Mouse (Mus musculus) limb, embryonic 12.5 days (tissue): ENCODE measurements around the gene Epo. TPM values are rescaled to one million over a fixed set of nuclear protein-coding genes. Genes with fewer than 3 reads are reported as not detected.

Source experiments
- ATAC-seq: fragments of 200-750 bp; cut with Nextera tagmentation; 2 replicates; pipeline ENCODE4 v1.8.0; 2017; ENCODE audit warnings: low read depth, moderate TSS enrichment; ENCODE audit not compliant: insufficient number of reproducible peaks, insufficient read depth, low FRiP score, low TSS enrichment
- H3K27ac ChIP-seq: fragments of 300-500 bp; sonication (generic); 2 replicates; pipeline ENCODE4 v1.5.1; 2016; ENCODE audit warnings: mild to moderate bottlenecking, moderate library complexity
- H3K27me3 ChIP-seq: fragments of 300-500 bp; sonication (generic); 2 replicates; pipeline ENCODE4 v1.6.1; 2016; ENCODE audit warnings: mild to moderate bottlenecking, moderate library complexity
- H3K36me3 ChIP-seq: fragments of 300-500 bp; sonication (generic); 2 replicates; pipeline ENCODE4 v1.6.1; 2016; ENCODE audit warnings: mild to moderate bottlenecking, moderate library complexity
- H3K4me1 ChIP-seq: fragments of 300-500 bp; sonication (generic); replicated peaks from 2 replicates; pipeline ENCODE4 v1.6.1; 2016
- H3K4me2 ChIP-seq: fragments of 300-500 bp; sonication (generic); 2 replicates; pipeline ENCODE4 v1.6.1; 2016; ENCODE audit warnings: mild to moderate bottlenecking, moderate library complexity
- H3K4me3 ChIP-seq: fragments of 300-500 bp; sonication (generic); replicated peaks from 2 replicates; pipeline ENCODE4 v1.5.1; 2016; ENCODE audit warnings: mild to moderate bottlenecking
- H3K9ac ChIP-seq: fragments of 300-500 bp; sonication (generic); replicated peaks from 2 replicates; pipeline ENCODE4 v1.6.1; 2016; ENCODE audit warnings: mild to moderate bottlenecking, moderate library complexity
- H3K9me3 ChIP-seq: fragments of 300-500 bp; sonication (generic); 2 replicates; pipeline ENCODE4 v1.6.1; 2016; ENCODE audit warnings: mild to moderate bottlenecking, moderate library complexity
- WGBS: fragments of 180-500 bp; shearing (Covaris S2); methylation state at CpG from one replicate; pipeline ENCODE4 v1.1.7; 2016; 5-methylcytosine and 5-hydroxymethylcytosine counted together
- polyA plus RNA-seq: library from polyadenylated mRNA; unstranded; fragments of >200 nt; fragmentation: Nextera tagmentation; extraction: Ambion mirVana; gene quantifications from 2 replicates; pipeline ENCODE4 v1.2.1, GENCODE M21; 2016

The Epo gene
- polyA plus RNA-seq, 1 experiment from 2014 or later = 0.71 TPM

DNA sequence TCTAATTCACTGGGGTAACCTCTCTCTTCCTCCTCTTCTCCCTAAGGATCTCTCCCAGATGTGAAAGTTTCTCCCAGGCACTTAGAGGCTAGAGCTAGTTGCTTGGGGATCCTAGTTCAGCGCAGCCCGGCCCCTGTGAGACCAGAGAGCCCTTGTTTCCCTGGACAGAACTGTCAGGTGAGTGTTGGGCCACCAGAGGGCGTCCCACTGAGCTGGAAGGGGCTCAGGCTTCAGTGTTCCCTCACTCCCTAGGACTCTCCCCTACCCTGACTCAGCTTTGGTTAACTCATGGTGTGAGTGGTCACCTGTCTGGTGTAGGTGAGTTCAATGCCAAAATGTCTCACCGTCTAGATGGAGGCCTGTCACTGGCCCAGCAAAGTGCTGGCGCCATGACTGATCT lies 14.6 kb downstream of the Epo start, which contains the start of gene Gigyf1:
TSS of gene Gigyf1 (plus strand) at position 113 of the 400 bp plus-strand sequence.
- 77% methylated on average over 5 of the region's 5 CpGs for WGBS
- Histone ChIP-seq H3K27ac (no peak within 1 kb of the TSS), H3K9ac (no peak within 1 kb of the TSS), H3K9me3 (no peaks in the 10 kb centered on the region), H3K4me2 (no peak within 1 kb of the TSS), H3K4me3 (no peak within 1 kb of the TSS), H3K4me1 (peaks cover 10% of the 10 kb centered on the region), H3K36me3 (peaks cover 85% of the 10 kb centered on the region), H3K27me3 (no peaks in the 10 kb centered on the region)
- no peak for ATAC-seq

DNA sequence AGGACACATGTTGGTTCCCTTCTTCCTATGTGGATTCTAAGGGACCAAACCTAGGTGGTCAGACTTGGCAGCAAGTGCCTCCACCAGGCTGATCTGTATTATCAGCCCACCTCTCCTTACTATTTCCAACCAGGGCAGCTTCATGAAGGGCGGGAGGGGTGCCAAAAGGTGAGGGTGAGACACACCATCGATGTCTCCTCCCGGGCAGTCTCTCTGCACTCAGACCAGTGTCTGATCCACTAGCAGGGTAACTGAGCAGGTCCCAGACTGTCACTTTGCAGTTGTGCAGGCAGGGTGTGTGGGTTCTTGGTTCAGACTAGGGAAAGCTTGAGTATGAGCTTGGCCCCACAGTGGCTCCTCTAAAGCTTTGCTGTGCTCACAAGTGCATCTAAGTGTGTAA lies 18.2 kb downstream of the Epo start:
- ATAC-seq = no peak
- peaks cover 49% of the 10 kb centered on the region for H3K36me3 ChIP-seq
- peaks cover 34% of the 10 kb centered on the region for H3K4me1 ChIP-seq
- H3K27ac ChIP-seq = no peak overlapping the region
- no peak overlapping the region for H3K9ac ChIP-seq
- H3K27me3 ChIP-seq = no peaks in the 10 kb centered on the region
- no peak overlapping the region for H3K4me2 ChIP-seq
- 90% methylated on average over 3 of the region's 3 CpGs for WGBS
- H3K4me3 ChIP-seq = no peak overlapping the region
- H3K9me3 ChIP-seq = no peaks in the 10 kb centered on the region

DNA sequence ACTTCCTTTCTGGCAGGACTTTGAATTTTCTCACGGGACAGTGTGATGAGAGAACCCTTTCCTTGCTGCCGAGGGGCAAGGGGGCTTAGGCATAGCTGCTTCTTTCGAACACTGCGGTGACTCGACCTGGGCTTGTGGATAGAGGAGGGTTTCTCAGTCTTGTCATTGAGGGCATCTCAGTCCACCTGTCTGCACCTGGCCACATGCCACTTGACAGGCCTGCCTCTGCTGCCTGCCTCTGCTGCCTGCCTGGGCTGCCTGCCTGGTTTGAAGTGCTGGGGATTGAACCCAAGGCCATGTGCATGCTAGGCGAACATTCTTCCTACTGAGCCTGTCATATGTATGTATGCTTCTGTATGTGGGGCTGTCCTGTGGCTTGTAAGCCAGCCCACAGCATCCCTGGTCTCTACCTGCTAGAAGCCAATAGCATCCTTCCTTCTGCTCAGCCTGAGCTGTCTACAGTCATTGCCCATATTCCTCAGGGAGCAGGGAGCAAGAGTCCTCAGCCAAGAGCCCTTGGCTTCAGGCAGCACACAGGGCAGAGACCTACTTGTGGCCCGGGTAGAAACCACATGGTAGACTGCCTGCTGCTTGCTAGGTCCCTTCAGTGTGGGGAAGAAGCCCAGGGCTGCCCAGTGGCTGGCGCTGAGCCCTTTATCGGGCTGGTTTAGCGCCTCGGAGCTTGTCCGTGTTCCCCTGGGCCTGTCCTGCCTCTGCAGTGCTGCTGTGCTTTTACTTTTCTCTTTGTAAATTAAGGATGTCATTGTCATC lies 18.9 kb downstream of the Epo start:
- Histone ChIP-seq H3K9ac (0 out of 2 replicates have a peak overlapping the region, but pooled peaks have one; percentile 31), H3K4me3 (no peak overlapping the region), H3K36me3 (peaks cover 42% of the 10 kb centered on the region), H3K4me2 (no peak overlapping the region), H3K27me3 (no peaks in the 10 kb centered on the region), H3K4me1 (peaks cover 34% of the 10 kb centered on the region), H3K27ac (no peak overlapping the region), H3K9me3 (no peaks in the 10 kb centered on the region)
- ATAC-seq = no peak
- 90% methylated on average over 12 of the region's 12 CpGs for WGBS

GRCm38 (mm10) chr5:137512847-137513794 lies 19.9 kb downstream of the Epo start:
- H3K4me1 ChIP-seq = peaks cover 34% of the 10 kb centered on the region
- H3K36me3 ChIP-seq = peaks cover 32% of the 10 kb centered on the region
- H3K9me3 ChIP-seq = no peaks in the 10 kb centered on the region
- peak overlapping the region; percentile 31; the same call in 1 of the 2 replicates for H3K9ac ChIP-seq
- H3K27me3 ChIP-seq = no peaks in the 10 kb centered on the region
- no peak overlapping the region for H3K27ac ChIP-seq
- H3K4me2 ChIP-seq = peak overlapping the region; percentile 20
- ATAC-seq = no peak
- H3K4me3 ChIP-seq = peak overlapping the region; percentile 11; the same call in 1 of the 2 replicates
- WGBS = 74% methylated on average over 11 of the region's 11 CpGs

DNA sequence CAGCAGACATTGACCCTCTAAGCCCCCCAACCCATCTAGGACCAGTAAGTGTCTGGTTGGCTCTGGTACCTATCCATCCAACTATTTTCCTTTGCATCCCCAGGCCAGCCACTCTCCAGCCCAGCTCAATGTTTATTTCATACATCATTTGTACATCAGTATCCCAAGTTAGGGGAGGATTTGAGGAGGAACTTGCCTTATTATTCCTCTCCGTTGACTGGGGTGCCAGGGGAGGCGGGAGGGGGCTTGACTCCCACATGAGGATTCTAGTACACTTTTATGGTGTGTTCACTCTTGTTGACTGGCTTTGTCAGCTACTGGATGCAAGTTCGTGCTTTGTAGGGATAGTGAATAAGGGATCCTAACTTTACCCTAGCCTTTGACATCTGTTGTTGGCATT lies 21.3 kb downstream of the Epo start:
- Histone ChIP-seq H3K36me3 (peaks cover 19% of the 10 kb centered on the region), H3K9me3 (no peaks in the 10 kb centered on the region), H3K4me2 (peak overlapping the region; percentile 93), H3K4me3 (peak overlapping the region; percentile 99), H3K27me3 (no peaks in the 10 kb centered on the region), H3K9ac (peak overlapping the region; percentile 99; the same call in 1 of the 2 replicates), H3K27ac (0 out of 2 replicates have a peak overlapping the region, but pooled peaks have one; percentile 12), H3K4me1 (peaks cover 34% of the 10 kb centered on the region)
- no peak for ATAC-seq
- 65% methylated on average over 3 of the region's 3 CpGs for WGBS

DNA sequence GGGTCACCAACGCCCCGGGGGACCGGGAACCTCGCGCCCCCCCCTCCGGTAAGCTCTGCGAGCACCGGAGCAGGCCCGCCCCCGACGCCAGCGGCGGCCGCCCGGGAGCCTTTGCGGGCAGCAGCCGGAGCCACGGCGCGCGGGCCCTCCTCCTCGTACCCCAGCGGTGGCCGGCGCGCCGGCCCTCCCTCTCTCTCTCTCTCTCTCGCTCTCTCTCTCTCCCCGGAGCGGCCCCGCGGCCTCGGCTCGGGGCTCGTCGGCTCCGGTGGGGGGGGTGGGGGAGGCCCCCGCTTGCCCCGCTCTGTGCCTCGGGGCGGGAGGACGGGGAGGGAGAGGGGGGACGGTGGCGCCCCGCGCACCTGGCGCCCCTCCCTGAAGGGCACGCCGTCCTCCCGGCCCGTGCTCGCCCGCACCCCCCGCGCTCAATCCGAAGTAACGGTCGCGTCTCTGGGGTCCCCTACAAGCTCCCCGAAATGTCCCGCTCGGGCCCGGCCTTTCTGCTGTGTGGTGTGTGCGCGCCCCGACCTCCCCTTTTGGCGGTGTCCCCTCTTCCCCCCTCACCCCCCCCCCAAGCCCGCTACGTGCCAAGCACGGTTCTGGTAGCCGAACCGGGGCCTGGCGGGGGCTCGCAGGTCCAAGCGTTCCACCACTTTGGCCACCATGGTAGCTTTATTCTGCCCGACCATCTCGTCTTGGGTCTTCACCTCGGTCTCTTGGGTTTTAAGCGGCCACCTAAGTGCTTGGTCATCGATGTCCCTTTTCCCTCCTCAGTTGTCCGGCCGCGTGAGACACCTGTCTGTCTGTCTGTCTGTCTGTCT lies 22.3 kb downstream of the Epo start:
- Histone ChIP-seq H3K9ac (peak overlapping the region; percentile 99), H3K4me1 (peaks cover 34% of the 10 kb centered on the region), H3K4me2 (peak overlapping the region; percentile 93), H3K27me3 (no peaks in the 10 kb centered on the region), H3K27ac (peak overlapping the region; percentile 89), H3K9me3 (no peaks in the 10 kb centered on the region), H3K36me3 (peaks cover 19% of the 10 kb centered on the region), H3K4me3 (peak overlapping the region; percentile 99)
- WGBS = 1% methylated on average over 48 of the region's 83 CpGs
- no peak for ATAC-seq

DNA sequence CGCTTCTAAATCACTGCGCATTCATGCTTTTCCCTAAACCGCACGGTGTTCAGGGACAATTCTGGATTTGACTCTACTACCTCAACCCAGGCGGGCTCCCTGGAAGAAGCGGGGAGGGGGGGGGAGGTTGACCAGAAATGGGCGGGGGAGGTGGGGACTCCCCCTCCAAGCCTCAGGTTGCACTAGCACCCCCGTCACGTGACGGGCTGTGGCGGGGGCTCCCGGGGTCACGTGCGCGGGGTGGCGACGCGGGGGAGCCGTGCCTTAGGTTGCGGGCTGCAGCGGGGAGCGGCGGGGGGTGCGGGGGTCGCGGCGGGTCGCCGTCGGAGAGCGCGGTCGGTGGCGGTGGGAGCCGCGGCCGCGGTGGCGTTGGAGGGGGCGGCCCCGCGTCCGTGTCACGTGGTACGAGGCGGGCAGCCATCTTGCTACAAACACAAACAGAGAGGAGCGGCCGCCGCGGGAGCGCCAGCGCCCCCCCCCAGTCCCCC lies 23.0 kb downstream of the Epo start:
- 3% methylated on average over 15 of the region's 52 CpGs for WGBS
- peak overlapping the region; percentile 99 for H3K4me3 ChIP-seq
- 0 out of 2 replicates have a peak, but pooled peaks have one; percentile 7 for ATAC-seq
- H3K27me3 ChIP-seq = no peaks in the 10 kb centered on the region
- peak overlapping the region; percentile 99 for H3K9ac ChIP-seq
- H3K4me2 ChIP-seq = peak overlapping the region; percentile 93
- no peaks in the 10 kb centered on the region for H3K9me3 ChIP-seq
- peaks cover 15% of the 10 kb centered on the region for H3K36me3 ChIP-seq
- H3K27ac ChIP-seq = peak overlapping the region; percentile 89
- H3K4me1 ChIP-seq = peaks cover 34% of the 10 kb centered on the region

DNA sequence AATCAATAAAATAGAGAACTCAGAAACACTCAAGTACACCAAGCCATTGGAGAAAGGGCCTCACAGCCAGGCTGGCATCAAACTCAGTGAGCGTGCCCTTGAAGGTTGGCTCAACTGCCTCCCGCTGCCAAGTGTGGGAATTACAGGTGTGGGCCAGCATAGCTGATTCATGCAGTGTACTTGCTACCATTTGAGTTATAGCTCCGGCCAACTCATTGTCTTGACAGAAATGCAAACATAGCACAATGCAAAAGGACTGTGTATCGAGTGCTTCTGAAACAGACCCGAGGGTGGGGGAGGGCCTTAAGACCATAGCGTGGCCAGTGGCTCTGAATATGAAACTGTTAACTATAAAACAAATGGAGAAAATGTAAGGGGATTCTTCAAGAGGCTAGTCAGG lies 29.0 kb downstream of the Epo start:
- H3K4me3 ChIP-seq = no peak overlapping the region
- WGBS = 84% methylated on average over 6 of the region's 6 CpGs

DNA sequence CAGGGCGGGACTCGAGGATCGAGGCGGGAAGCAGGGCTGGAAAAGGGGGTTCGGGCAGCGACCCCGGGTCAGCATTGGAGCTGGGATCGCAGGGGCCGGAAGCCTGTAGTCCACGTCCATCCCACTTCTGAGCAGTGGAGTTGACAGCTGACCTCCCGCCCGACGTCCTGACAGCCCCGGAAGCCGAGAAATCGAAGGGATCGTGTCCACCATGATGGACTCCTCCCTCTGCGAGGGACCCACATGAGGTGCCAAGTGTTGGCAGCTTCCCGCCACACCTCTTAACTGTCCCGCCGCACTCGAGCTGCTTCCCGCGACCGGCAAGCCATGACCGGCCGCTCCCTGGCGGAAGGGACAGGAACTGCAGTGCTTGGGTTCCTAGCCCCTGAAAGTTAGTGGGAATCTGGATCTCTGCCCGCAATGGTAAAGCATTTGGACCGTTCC lies 30.4 kb downstream of the Epo start:
- peak overlapping the region; percentile 59 for H3K4me3 ChIP-seq
- H3K36me3 ChIP-seq = peaks cover 10% of the 10 kb centered on the region; the same call in 1 of the 2 replicates
- WGBS = under 1% methylated on average over 30 of the region's 30 CpGs
- no peaks in the 10 kb centered on the region for H3K9me3 ChIP-seq
- peaks cover 14% of the 10 kb centered on the region for H3K4me1 ChIP-seq
- H3K27me3 ChIP-seq = no peaks in the 10 kb centered on the region
- H3K4me2 ChIP-seq = peak overlapping the region; percentile 57
- peak overlapping the region; percentile 68 for H3K9ac ChIP-seq
- ATAC-seq = peak; percentile 79
- peak overlapping the region; percentile 95 for H3K27ac ChIP-seq

More for the DNA sequence above, 29.0 kb downstream of the Epo start:
- Histone ChIP-seq H3K4me2 (no peak overlapping the region), H3K27ac (no peak overlapping the region), H3K9me3 (no peaks in the 10 kb centered on the region), H3K4me1 (peaks cover 14% of the 10 kb centered on the region), H3K27me3 (no peaks in the 10 kb centered on the region), H3K9ac (no peak overlapping the region; the same call in 1 of the 2 replicates), H3K36me3 (peaks cover 10% of the 10 kb centered on the region; the same call in 1 of the 2 replicates)
- no peak for ATAC-seq
